Mouse (Mus musculus) embryo, embryonic 10 days (tissue): ENCODE data around the gene Dglucy.
A peak's percentile ranks its signal among the peaks of the same experiment; 100 is the strongest.

ENCODE experiments used
- DNase-seq: peaks from one replicate; pipeline ENCODE4 v3.0.0-alpha.2; 2015; ENCODE audit warnings: low spot score

Gene Dglucy

GRCm38 (mm10) chr12:100928286-100928685 is 149.4 kb downstream of the Dglucy start:
- DNase-seq, result no peak

- DNase-seq, result no peak
These were observed 152.8 kb downstream of the Dglucy start for GRCm38 (mm10) chr12:100931653-100932052.

GRCm38 (mm10) chr12:100934796-100935195 is 155.9 kb downstream of the Dglucy start:
- no peak for DNase-seq

GRCm38 (mm10) chr12:100936116-100936515 is 157.3 kb downstream of the Dglucy start:
- peak; percentile 83 for DNase-seq

GRCm38 (mm10) chr12:100936737-100937136 is 157.9 kb downstream of the Dglucy start:
- DNase-seq, result no peak

GRCm38 (mm10) chr12:100937441-100938360 is 158.8 kb downstream of the Dglucy start:
- DNase-seq, result no peak

GRCm38 (mm10) chr12:100941361-100941760 is 162.5 kb downstream of the Dglucy start:
- no peak for DNase-seq

- DNase-seq, result no peak
These were observed 164.3 kb downstream of the Dglucy start for GRCm38 (mm10) chr12:100943146-100943545.

- DNase-seq, result no peak
These were observed 166.1 kb downstream of the Dglucy start for GRCm38 (mm10) chr12:100944921-100945336.

GRCm38 (mm10) chr12:100945501-100945900 is 166.6 kb downstream of the Dglucy start:
- DNase-seq, result no peak

GRCm38 (mm10) chr12:100945948-100946347 is 167.1 kb downstream of the Dglucy start:
- no peak for DNase-seq
